Mouse (Mus musculus) cerebellum, adult 2 months (tissue): Measurements from ENCODE around the gene Riiad1. TPM values are rescaled to one million over a fixed set of nuclear protein-coding genes. Genes with fewer than 3 reads are reported as not detected.

Experiments
- DNase-seq, 2 experiments: peaks; one replicate each; pipeline ENCODE4 v3.0.0; 2021
- H3K27ac ChIP-seq: fragments of 200-500 bp; 2 replicates; pipeline ENCODE4 v1.5.1; 2012; ENCODE audit warnings: low read length, control low read depth, inconsistent platforms; ENCODE audit not compliant: insufficient read depth
- H3K27me3 ChIP-seq: fragments of 200-500 bp; 2 replicates; pipeline ENCODE4 v1.6.1; 2012; ENCODE audit warnings: inconsistent platforms, mild to moderate bottlenecking, low read length, moderate library complexity; ENCODE audit not compliant: control insufficient read depth, insufficient read depth
- H3K4me1 ChIP-seq: fragments of 200-500 bp; 2 replicates; pipeline ENCODE4 v1.6.1; 2011; ENCODE audit warnings: low read length; ENCODE audit not compliant: control insufficient read depth, insufficient read depth
- H3K4me3 ChIP-seq: fragments of 200-500 bp; replicated peaks from 2 replicates; pipeline ENCODE3; 2011; ENCODE audit warnings: mild to moderate bottlenecking, low read depth, low read length, control low read depth; ENCODE audit not compliant: insufficient read depth
- CTCF ChIP-seq: fragments of 200-500 bp; IDR thresholded peaks from 2 replicates; pipeline ENCODE4 v1.5.1; 2011; ENCODE audit warnings: low read depth, mild to moderate bottlenecking, control low read depth, low read length, moderate library complexity, borderline replicate concordance; ENCODE audit not compliant: insufficient read depth
- POLR2A ChIP-seq: fragments of 200-500 bp; IDR thresholded peaks from 2 replicates; pipeline ENCODE4 v1.6.1; 2011; ENCODE audit warnings: low read length, control low read depth, borderline replicate concordance; ENCODE audit not compliant: insufficient read depth
- WGBS: fragments of 180-500 bp; shearing (Covaris S2); methylation state at CpG from one replicate; pipeline ENCODE4 v1.1.7; 2018; 5-methylcytosine and 5-hydroxymethylcytosine counted together
- polyA plus RNA-seq: library from polyadenylated mRNA; depleted of rRNA; stranded (reverse); fragments of >200 nt; gene quantifications from 2 replicates; pipeline ENCODE4 v1.2.3, GENCODE M21; 2012; rRNA removed

The Riiad1 gene
- polyA plus RNA-seq: 1.3 and 1.6 TPM in 2 replicates

DNA sequence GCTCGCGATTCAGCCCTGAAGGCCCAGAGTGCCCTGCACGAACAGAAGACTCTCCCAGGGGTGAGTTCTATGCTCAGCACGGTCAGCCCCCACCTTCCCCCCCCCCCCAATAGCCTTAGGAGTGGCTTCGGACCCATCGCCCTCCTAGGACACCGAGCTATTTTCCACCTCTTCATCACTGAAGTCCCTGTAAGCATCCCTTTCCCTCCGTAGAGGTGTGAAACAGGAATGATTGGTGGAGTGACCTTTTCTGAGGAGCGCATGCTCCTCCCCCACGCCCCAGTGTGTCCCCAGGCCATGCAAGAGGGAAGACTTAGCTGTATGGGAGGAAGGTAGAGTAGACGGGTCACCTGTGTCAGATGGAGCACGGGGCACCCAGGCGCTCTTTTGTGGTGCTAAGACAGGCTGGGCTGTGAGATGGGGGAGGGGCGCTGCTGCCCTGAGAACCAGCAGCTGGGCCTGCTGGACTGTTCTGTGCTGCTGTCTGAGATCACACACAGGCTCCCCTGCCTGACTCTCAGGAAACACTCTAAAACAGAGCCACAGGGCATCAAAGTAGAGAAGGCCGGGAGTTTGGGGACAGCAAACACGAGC lies at the start of gene Riiad1:
TSS of gene Riiad1 (minus strand) at position 51 of the 594 bp plus-strand sequence.
- H3K4me1 ChIP-seq: peaks cover 28% of the 10 kb centered on the region
- DNase-seq: peak; percentile 22 to 29
- no peak within 1 kb of the TSS for H3K27ac ChIP-seq
- TF ChIP-seq CTCF: no peak
- TF ChIP-seq POLR2A: no peak
- WGBS: 41% methylated on average over 16 of the region's 16 CpGs
- peak within 1 kb of the TSS; percentile 86 for H3K4me3 ChIP-seq
- H3K27me3 ChIP-seq: no peaks in the 10 kb centered on the region

GRCm38 (mm10) chr3:94526731-94527130 lies 46.6 kb upstream of the Riiad1 start:
- DNase-seq: no peak
- WGBS: 87% methylated on average over 2 of the region's 2 CpGs
- no peak for TF ChIP-seq POLR2A
- no peak for TF ChIP-seq CTCF
- no peak overlapping the region for H3K4me3 ChIP-seq
- H3K27ac ChIP-seq: no peak overlapping the region
- H3K27me3 ChIP-seq: no peaks in the 10 kb centered on the region
- no peaks in the 10 kb centered on the region for H3K4me1 ChIP-seq

DNA sequence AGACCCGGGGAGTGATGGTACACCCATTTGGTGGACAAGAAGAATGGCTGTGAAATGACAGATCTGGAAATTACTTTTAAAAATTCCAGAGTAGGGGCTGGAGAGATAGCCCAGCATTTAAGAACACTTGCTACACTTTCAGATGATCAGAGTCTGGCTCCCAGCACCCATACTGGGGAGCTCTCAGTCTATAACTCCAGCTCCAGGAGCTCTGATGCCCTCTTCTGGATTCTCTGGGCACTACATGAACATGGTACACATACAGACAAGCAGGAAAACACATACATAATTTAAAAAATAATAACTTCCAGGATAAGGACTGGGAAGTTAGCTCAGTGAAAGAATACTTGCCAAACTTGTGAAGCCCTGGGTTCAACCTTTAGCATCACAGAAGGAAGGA lies 26.5 kb upstream of the Riiad1 start:
- no peaks in the 10 kb centered on the region for H3K4me1 ChIP-seq
- WGBS: 96% methylated on average over 1 of the region's 1 CpGs
- no peaks in the 10 kb centered on the region for H3K27me3 ChIP-seq
- no peak overlapping the region for H3K27ac ChIP-seq
- no peak for DNase-seq
- no peak overlapping the region for H3K4me3 ChIP-seq
- TF ChIP-seq POLR2A: no peak
- TF ChIP-seq CTCF: no peak

DNA sequence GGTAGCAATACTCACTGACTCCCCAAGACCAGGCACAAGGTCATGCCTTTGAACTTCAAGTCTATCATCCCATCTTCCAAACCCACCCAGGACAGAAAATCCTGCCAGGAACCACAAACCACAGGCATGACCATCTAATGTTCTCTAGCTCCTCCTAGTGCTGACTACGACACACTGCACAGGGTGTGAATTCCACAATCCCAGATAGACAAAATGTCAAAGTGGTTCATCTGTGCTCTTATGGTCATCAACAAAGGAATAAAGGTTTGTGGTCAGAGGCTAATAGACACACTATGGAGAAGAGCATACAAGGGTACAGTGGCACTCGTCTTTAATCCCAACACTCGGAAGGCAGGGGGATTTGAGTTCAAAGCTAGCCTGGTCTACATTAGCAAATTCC lies 22.1 kb upstream of the Riiad1 start:
- Histone ChIP-seq H3K4me1 (no peaks in the 10 kb centered on the region), H3K27me3 (no peaks in the 10 kb centered on the region), H3K27ac (no peak overlapping the region), H3K4me3 (no peak overlapping the region)
- DNase-seq: peak; percentile 37 to 38
- WGBS: 72% methylated on average over 3 of the region's 3 CpGs
- no peak for TF ChIP-seq POLR2A
- TF ChIP-seq CTCF: peak; percentile 79

DNA sequence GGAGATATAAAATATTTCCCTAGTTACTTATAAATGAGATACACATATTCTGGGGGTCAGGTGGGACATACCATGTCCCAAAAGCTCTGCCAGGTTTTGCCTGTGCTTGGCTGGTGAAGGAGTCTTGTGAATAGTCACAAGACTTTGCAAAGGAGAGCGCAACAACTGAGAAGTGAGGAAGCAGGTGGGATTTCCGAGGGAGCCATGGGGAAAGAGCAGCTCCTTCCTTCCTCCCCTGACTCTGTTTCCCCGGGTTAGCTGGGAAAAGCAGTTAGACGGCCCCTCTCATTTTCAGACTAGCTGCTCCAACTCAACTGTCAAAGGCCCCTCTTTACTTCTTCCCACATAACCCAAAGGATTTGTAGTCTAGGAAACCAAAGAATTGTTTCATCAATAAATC lies 17.0 kb upstream of the Riiad1 start:
- no peak overlapping the region for H3K27ac ChIP-seq
- no peaks in the 10 kb centered on the region for H3K27me3 ChIP-seq
- no peak for DNase-seq
- TF ChIP-seq CTCF: no peak
- TF ChIP-seq POLR2A: no peak
- H3K4me3 ChIP-seq: no peak overlapping the region
- H3K4me1 ChIP-seq: no peaks in the 10 kb centered on the region
- WGBS: 82% methylated on average over 4 of the region's 4 CpGs

GRCm38 (mm10) chr3:94487581-94487980 lies 7.4 kb upstream of the Riiad1 start:
- peaks cover 30% of the 10 kb centered on the region for H3K4me1 ChIP-seq
- no peak overlapping the region for H3K27ac ChIP-seq
- no peaks in the 10 kb centered on the region for H3K27me3 ChIP-seq
- peak in 1 of 2 experiments; percentile 19 for DNase-seq
- H3K4me3 ChIP-seq: no peak overlapping the region
- WGBS: 48% methylated on average over 6 of the region's 6 CpGs
- no peak for TF ChIP-seq CTCF

- Histone ChIP-seq H3K27me3 (no peaks in the 10 kb centered on the region), H3K27ac (no peak overlapping the region), H3K4me3 (no peak overlapping the region), H3K4me1 (peaks cover 37% of the 10 kb centered on the region)
- peak; percentile 29 for DNase-seq
- no peak for TF ChIP-seq POLR2A
- TF ChIP-seq CTCF: no peak
- WGBS: 18% methylated on average over 7 of the region's 7 CpGs
These were observed 5.8 kb upstream of the Riiad1 start for GRCm38 (mm10) chr3:94485922-94486321.

DNA sequence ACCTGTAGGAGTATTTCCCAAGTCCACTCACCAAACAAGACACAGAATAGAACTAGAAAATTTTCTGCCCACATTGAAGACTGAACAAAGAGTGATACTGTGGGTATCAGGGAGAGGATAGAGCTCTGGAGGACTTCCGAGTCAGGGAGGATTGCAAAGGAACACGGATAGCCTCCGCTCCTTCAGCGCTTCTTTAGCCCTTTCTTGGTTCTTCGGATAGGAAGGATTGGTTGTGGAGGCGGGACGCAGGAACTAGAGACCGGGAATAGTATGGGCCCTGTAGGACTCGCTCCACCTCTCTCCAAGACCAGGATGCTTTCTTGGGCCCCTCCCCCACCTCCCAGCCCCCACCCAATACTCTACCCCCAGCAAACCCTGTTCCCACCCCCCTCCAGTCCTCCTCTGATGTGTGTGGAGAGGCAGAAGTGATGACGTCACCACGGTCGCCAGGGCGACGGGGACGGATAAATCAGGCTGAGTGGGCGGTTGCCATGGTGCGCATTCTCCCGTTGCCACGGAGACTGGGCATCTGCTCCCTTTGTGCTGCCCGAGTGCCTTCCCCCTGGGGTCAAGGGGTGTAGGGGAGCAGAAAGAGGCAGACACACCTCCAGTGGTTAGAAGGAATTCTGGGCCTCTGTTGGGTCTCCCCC lies 3.8 kb upstream of the Riiad1 start:
- Histone ChIP-seq H3K4me1 (peaks cover 36% of the 10 kb centered on the region), H3K27ac (peak overlapping the region; percentile 49; the same call in 1 of the 2 replicates), H3K4me3 (no peak overlapping the region), H3K27me3 (no peaks in the 10 kb centered on the region)
- 15% methylated on average over 20 of the region's 20 CpGs for WGBS
- peak; percentile 84 to 90 for DNase-seq
- TF ChIP-seq CTCF (no peak), POLR2A (no peak)
